Mouse (Mus musculus) olfactory bulb, adult 2 months (tissue): ENCODE results near the gene Fanca.

Experiments
- CTCF ChIP-seq: fragments of 200-500 bp; IDR thresholded peaks from 2 replicates; pipeline ENCODE4 v1.5.1; 2012; ENCODE audit warnings: low read depth, mild to moderate bottlenecking, low read length, moderate library complexity; ENCODE audit not compliant: insufficient read depth
- POLR2A ChIP-seq: fragments of 200-500 bp; IDR thresholded peaks from 2 replicates; pipeline ENCODE4 v1.6.1; 2012; ENCODE audit warnings: mild to moderate bottlenecking, low read depth, low read length, moderate library complexity; ENCODE audit not compliant: insufficient read depth

GRCm38 (mm10) chr8:123353216-123353615, 34.8 kb upstream of the Fanca start:
- no peak for TF ChIP-seq CTCF
- no peak for TF ChIP-seq POLR2A
